Mouse (Mus musculus): ENCODE measurements around the gene Atoh8.

DNA sequence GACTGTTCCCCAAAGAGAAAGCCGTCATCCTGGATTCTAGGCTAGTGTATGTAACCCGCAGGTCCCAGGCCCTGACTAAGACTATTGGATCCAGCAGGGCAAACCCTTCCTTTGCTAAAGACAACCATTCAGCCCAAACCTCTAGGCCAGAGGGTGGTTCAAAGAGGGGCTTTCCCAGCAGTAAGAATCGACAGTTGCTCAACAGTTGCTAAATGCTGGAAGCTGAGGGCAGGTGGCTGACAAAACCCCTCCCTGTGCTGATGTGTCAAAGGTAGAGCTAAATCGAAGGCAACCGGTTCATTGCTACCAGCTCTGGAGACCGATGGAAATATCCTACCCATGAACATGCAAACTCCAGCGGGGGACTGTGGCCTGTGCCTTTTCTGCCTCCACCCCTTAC, 25.6 kb downstream of the Atoh8 start:
- TF ChIP-seq EP300 (IDR thresholded peaks at IDR 0.05; ENCODE audit: insufficient read depth, low read depth, low read length) (no peak), CTCF (IDR thresholded peaks at IDR 0.05) (no peak)
